Mouse (Mus musculus): Measurements from ENCODE around the gene Pygm. TPM values are rescaled to one million over a fixed set of nuclear protein-coding genes. Genes with fewer than 3 reads are reported as not detected.
A peak's percentile ranks its signal among the peaks of the same experiment; 100 is the strongest.

Pygm gene
- total and polyA plus RNA-seq, 3 experiments = 1,101 to 1,298 (median 1,120) TPM

GRCm38 (mm10) chr19:6370175-6370574 is 14.0 kb upstream of the Pygm start:
- intact Hi-C loops (cut with DNase I) = no loop called here
- Histone ChIP-seq H3K4me1 (ENCODE audit: control insufficient read depth, insufficient read depth, low read length) (peaks cover 7% of the 10 kb centered on the region; the same call in 1 of the 2 replicates), H3K36me3 (ENCODE audit: control insufficient read depth, insufficient read depth, low read length) (peaks cover 59% of the 10 kb centered on the region), H3K27me3 (ENCODE audit: control insufficient read depth, insufficient read depth, low read length) (no peaks in the 10 kb centered on the region), H3K79me2 (replicated peaks; ENCODE audit: control insufficient read depth, insufficient read depth, low read length) (peaks cover 10% of the 10 kb centered on the region), H3K27ac (no peak overlapping the region), H3K9ac (ENCODE audit: low read depth, low read length) (no peak overlapping the region), H3K4me3 (no peak overlapping the region)
- DNase-seq = no peak
- TF ChIP-seq EP300 (IDR thresholded peaks at IDR 0.05; ENCODE audit: insufficient read depth, low read depth, low read length) = no peak
- TF ChIP-seq CTCF (IDR thresholded peaks at IDR 0.05) = no peak
- TF ChIP-seq POLR2A (IDR thresholded peaks at IDR 0.05; ENCODE audit: insufficient read depth, low read depth, low read length) = no peak
- WGBS = 74% methylated on average over 2 of the region's 2 CpGs

- TF ChIP-seq POLR2A (IDR thresholded peaks at IDR 0.05; ENCODE audit: insufficient read depth, low read depth, low read length) = no peak
- TF ChIP-seq CTCF (IDR thresholded peaks at IDR 0.05) = no peak
- no peak for TF ChIP-seq EP300 (IDR thresholded peaks at IDR 0.05; ENCODE audit: insufficient read depth, low read depth, low read length)
- H3K27me3 ChIP-seq (ENCODE audit: control insufficient read depth, insufficient read depth, low read length) = no peaks in the 10 kb centered on the region
- whole genome bisulfite sequencing = 86% methylated on average over 3 of the region's 3 CpGs
- peaks cover 45% of the 10 kb centered on the region for H3K36me3 ChIP-seq (ENCODE audit: control insufficient read depth, insufficient read depth, low read length)
- intact Hi-C loops (cut with DNase I) = loop anchor here (2.0 kb wide), 3 partner anchors 16 to 78 kb away; partner anchors contain the start of gene Rasgrp2
- no peak overlapping the region for H3K27ac ChIP-seq
- H3K9ac ChIP-seq (ENCODE audit: low read depth, low read length) = no peak overlapping the region
- H3K4me3 ChIP-seq = no peak overlapping the region
- peaks cover 3% of the 10 kb centered on the region; the same call in 1 of the 2 replicates for H3K4me1 ChIP-seq (ENCODE audit: control insufficient read depth, insufficient read depth, low read length)
- DNase-seq = no peak
- H3K79me2 ChIP-seq (replicated peaks; ENCODE audit: control insufficient read depth, insufficient read depth, low read length) = peaks cover 5% of the 10 kb centered on the region; the same call in 1 of the 2 replicates
Measured at GRCm38 (mm10) chr19:6372433-6372832, 11.8 kb upstream of the Pygm start.

GRCm38 (mm10) chr19:6373539-6374400 is 10.4 kb upstream of the Pygm start:
- Histone ChIP-seq H3K27me3 (ENCODE audit: control insufficient read depth, insufficient read depth, low read length) (no peaks in the 10 kb centered on the region), H3K9ac (ENCODE audit: low read depth, low read length) (no peak overlapping the region), H3K27ac (no peak overlapping the region; the same call in 1 of the 2 replicates), H3K79me2 (replicated peaks; ENCODE audit: control insufficient read depth, insufficient read depth, low read length) (peaks cover 4% of the 10 kb centered on the region; the same call in 1 of the 2 replicates), H3K4me1 (ENCODE audit: control insufficient read depth, insufficient read depth, low read length) (peaks cover 5% of the 10 kb centered on the region; the same call in 1 of the 2 replicates), H3K4me3 (no peak overlapping the region), H3K36me3 (ENCODE audit: control insufficient read depth, insufficient read depth, low read length) (peaks cover 36% of the 10 kb centered on the region)
- intact Hi-C loops (cut with DNase I) = loop anchor here (2.0 kb wide), 3 partner anchors 15 to 77 kb away; partner anchors contain the start of gene Rasgrp2
- TF ChIP-seq POLR2A (IDR thresholded peaks at IDR 0.05; ENCODE audit: insufficient read depth, low read depth, low read length) (no peak), CTCF (IDR thresholded peaks at IDR 0.05) (peak; percentile 95), EP300 (IDR thresholded peaks at IDR 0.05; ENCODE audit: insufficient read depth, low read depth, low read length) (peak; percentile 72)
- DNase-seq = peak; percentile 80 to 88
- 40% methylated on average over 12 of the region's 12 CpGs for WGBS

DNA sequence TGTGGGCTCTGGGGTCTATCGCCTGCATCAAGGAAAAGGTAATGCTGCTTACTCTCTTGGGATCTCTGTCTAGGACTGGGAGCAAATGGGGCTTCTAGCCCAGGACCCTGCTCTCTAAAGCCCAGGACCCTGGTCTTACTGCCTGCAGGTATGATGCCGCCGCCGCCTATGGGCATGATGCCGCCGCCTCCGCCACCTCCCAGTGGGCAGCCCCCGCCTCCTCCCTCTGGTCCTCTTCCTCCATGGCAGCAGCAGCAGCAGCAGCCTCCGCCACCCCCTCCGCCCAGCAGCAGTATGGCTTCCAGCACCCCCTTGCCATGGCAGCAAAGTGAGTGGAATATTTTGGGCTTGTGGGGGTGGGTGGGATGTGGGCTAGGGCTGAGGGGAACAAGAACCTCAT is 9.6 kb upstream of the Pygm start:
- 99% methylated on average over 10 of the region's 10 CpGs for WGBS
- Histone ChIP-seq H3K36me3 (ENCODE audit: control insufficient read depth, insufficient read depth, low read length) (peaks cover 29% of the 10 kb centered on the region), H3K9ac (ENCODE audit: low read depth, low read length) (no peak overlapping the region), H3K4me3 (no peak overlapping the region), H3K4me1 (ENCODE audit: control insufficient read depth, insufficient read depth, low read length) (peaks cover 5% of the 10 kb centered on the region; the same call in 1 of the 2 replicates), H3K79me2 (replicated peaks; ENCODE audit: control insufficient read depth, insufficient read depth, low read length) (peaks cover 4% of the 10 kb centered on the region; the same call in 1 of the 2 replicates), H3K27ac (no peak overlapping the region), H3K27me3 (ENCODE audit: control insufficient read depth, insufficient read depth, low read length) (no peaks in the 10 kb centered on the region)
- TF ChIP-seq EP300 (IDR thresholded peaks at IDR 0.05; ENCODE audit: insufficient read depth, low read depth, low read length) = no peak
- no peak for TF ChIP-seq CTCF (IDR thresholded peaks at IDR 0.05)
- TF ChIP-seq POLR2A (IDR thresholded peaks at IDR 0.05; ENCODE audit: insufficient read depth, low read depth, low read length) = no peak
- intact Hi-C loops (cut with DNase I) = no loop called here
- DNase-seq = no peak

- intact Hi-C loops (cut with DNase I) = no loop called here
- peaks cover 25% of the 10 kb centered on the region for H3K36me3 ChIP-seq (ENCODE audit: control insufficient read depth, insufficient read depth, low read length)
Measured at GRCm38 (mm10) chr19:6375423-6376254, 8.6 kb upstream of the Pygm start.

More at GRCm38 (mm10) chr19:6375423-6376254, 8.6 kb upstream of the Pygm start:
- no peak for DNase-seq
- Histone ChIP-seq H3K79me2 (replicated peaks; ENCODE audit: control insufficient read depth, insufficient read depth, low read length) (peaks cover 3% of the 10 kb centered on the region; the same call in 1 of the 2 replicates), H3K9ac (ENCODE audit: low read depth, low read length) (no peak overlapping the region), H3K27ac (no peak overlapping the region), H3K4me3 (no peak overlapping the region), H3K27me3 (ENCODE audit: control insufficient read depth, insufficient read depth, low read length) (no peaks in the 10 kb centered on the region), H3K4me1 (ENCODE audit: control insufficient read depth, insufficient read depth, low read length) (peaks cover 5% of the 10 kb centered on the region; the same call in 1 of the 2 replicates)
- 94% methylated on average over 41 of the region's 42 CpGs for WGBS
- TF ChIP-seq EP300 (IDR thresholded peaks at IDR 0.05; ENCODE audit: insufficient read depth, low read depth, low read length) = no peak
